Mouse (Mus musculus): Measurements from ENCODE around the gene Lpp.

DNA sequence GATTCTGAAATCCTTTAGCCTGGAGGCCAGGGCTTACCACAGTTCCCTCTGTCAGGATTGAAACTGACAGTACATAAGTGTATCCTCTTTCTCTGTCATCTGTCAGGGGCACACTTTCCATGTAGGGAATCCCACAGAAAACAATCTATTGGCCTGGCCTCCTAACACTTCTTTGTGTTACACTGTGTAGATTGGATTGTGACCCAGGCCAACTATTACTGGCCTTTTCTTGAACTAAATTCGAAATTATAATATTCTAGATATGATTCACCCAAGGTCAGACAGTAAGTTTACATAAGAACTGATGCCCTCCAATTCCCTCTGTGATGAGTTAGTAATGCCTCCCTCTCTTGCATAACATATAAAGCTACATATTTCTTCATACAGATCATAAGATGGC is 553.0 kb downstream of the Lpp start:
- TF ChIP-seq CTCF (IDR thresholded peaks at IDR 0.05; ENCODE audit: borderline replicate concordance, control insufficient read depth, extremely low read depth, insufficient read depth, low read length, poor library complexity) = no peak
- TF ChIP-seq POLR2A (IDR thresholded peaks at IDR 0.05; ENCODE audit: control insufficient read depth, extremely low read depth, insufficient read depth, low read length, poor library complexity) = no peak

Data from thymus, adult 2 months (tissue).